Mouse (Mus musculus): Measurements from ENCODE around the gene Irgq. TPM values are rescaled to one million over a fixed set of nuclear protein-coding genes. Genes with fewer than 3 reads are reported as not detected.

The Irgq gene
- total and polyA plus RNA-seq, 3 experiments = 4.7 to 5.8 TPM; not detected in 1

DNA sequence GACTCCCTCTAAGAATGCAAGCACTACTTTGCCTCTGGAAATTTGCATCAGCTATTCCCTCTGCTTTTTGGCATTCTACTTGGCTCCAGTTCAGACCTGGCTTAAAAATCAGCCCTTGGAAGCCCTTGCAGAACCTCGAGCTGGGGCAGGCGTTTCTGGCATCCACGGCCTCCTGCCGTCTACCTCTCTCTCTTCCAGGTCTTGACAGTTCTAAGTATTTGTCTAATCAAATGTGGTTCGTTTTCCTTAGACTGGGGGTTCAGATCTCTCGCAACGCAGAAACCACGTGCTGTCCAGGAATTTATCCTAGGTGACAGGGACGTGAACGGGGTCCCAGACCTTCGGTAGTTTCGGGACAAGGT, 24.0 kb upstream of the Irgq start:
- peak overlapping the region; percentile 74 to 86 for H3K4me3 ChIP-seq (ENCODE audit: control insufficient read depth in 1 of 2, insufficient read depth in 1 of 2, low read depth in 2 of 2, low read length in 2 of 2)
- H3K4me1 ChIP-seq (ENCODE audit: control insufficient read depth in 1 of 2, insufficient read depth in 2 of 2, low read length in 2 of 2) = peaks cover 2 to 7% of the 10 kb centered on the region in 2 experiments; a peak in 3 of 4 replicates
- H3K9ac ChIP-seq (ENCODE audit: control insufficient read depth, low read depth, low read length, poor library complexity, severe bottlenecking) = peak overlapping the region; percentile 80
- TF ChIP-seq MAX (IDR thresholded peaks at IDR 0.05; ENCODE audit: low read length) = peak; percentile 77; the same call in 1 of the 2 replicates
- TF ChIP-seq ELF1 (IDR thresholded peaks at IDR 0.05; ENCODE audit: low read depth, low read length) = no peak
- peak; percentile 43; the same call in 1 of the 2 replicates for TF ChIP-seq ZNF384 (IDR thresholded peaks at IDR 0.05; ENCODE audit: low read depth, low read length)
- no peak for TF ChIP-seq JUND (IDR thresholded peaks at IDR 0.05; ENCODE audit: low read depth, low read length)
- peak; percentile 40; the same call in 1 of the 2 replicates for TF ChIP-seq SIN3A (IDR thresholded peaks at IDR 0.05; ENCODE audit: low read length)
- no peak for TF ChIP-seq MAFK (IDR thresholded peaks at IDR 0.05; ENCODE audit: borderline replicate concordance, low read depth, low read length)
- TF ChIP-seq RAD21 (IDR thresholded peaks at IDR 0.05; ENCODE audit: low read depth, low read length) = no peak
- TF ChIP-seq USF2 (IDR thresholded peaks at IDR 0.05; ENCODE audit: borderline replicate concordance in 1 of 2, insufficient read depth in 1 of 2, low read depth in 1 of 2, low read length in 2 of 2) = no peak
- TF ChIP-seq MXI1 (IDR thresholded peaks at IDR 0.05; ENCODE audit: low read depth, low read length) = peak; percentile 76
- no peak for TF ChIP-seq UBTF (IDR thresholded peaks at IDR 0.05; ENCODE audit: borderline replicate concordance, insufficient read depth, low read depth, low read length)
- H3K27ac ChIP-seq (ENCODE audit: control insufficient read depth, low read depth, low read length) = peak overlapping the region; percentile 72; the same call in 1 of the 2 replicates
- DNase-seq (ENCODE audit: low read depth, low spot score) = no peak
- no peaks in the 10 kb centered on the region for H3K9me3 ChIP-seq (replicated peaks; ENCODE audit: insufficient read depth, low read length)
- peaks cover 0 to 5% of the 10 kb centered on the region in 2 experiments; a peak in 1 of 4 replicates for H3K36me3 ChIP-seq (ENCODE audit: control insufficient read depth in 1 of 2, insufficient read depth in 2 of 2, low read length in 2 of 2)
- H3K27me3 ChIP-seq (ENCODE audit: control insufficient read depth in 1 of 2, insufficient read depth in 2 of 2, low read length in 2 of 2) = no peaks in the 10 kb centered on the region
- H3K79me2 ChIP-seq (ENCODE audit: control insufficient read depth, insufficient read depth, low read length, poor library complexity) = peaks cover 11% of the 10 kb centered on the region

DNA sequence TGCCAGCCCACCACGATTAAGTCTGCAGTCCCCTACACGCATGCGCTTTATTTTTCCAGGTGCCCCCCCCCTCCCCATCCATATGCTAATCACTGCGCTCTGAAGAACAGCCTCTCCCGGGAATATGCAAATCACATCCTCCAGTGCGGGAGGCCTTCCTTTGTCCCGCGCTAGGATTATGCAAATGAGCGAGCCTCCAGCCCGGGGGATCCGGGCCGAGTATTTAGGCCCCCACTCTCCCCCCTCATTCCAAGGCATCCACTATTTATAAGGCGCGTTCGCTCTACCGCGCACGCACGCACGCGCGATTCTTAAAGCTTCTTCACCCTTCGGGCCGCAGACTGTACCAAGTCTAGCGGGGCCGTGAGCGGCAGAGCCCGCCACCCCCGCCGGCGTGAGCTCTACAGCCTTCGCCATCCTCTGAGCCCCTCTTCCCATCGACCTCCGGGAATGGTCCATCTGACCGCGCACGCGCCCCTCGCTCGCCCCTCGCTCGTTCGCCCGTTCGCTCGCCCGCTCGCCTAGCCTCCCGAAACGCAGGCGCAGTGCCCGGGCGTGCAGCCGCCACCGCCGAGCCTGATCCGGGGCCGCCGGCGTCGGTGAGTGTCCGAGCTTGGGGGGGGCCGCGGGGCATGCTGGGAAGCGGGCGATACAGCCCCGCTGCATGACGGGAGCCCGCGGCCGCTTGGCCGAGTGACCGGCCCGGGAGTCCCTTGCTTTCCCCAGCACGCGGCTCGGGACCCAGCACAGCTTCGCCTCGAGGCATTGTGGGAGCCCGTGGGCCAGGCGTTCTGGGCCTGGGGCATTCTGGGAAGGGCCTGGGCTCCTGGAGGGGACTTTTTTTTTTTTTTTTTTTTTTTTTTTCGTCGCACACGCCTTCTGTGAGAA, 23.4 kb upstream of the Irgq start, which contains the start of gene Zfp428:
TSS of gene Zfp428 (plus strand) at position 169 of the 888 bp plus-strand sequence.
- Histone ChIP-seq H3K36me3 (ENCODE audit: control insufficient read depth in 1 of 2, insufficient read depth in 2 of 2, low read length in 2 of 2) (peaks cover 0 to 9% of the 10 kb centered on the region in 2 experiments; a peak in 2 of 4 replicates), H3K9me3 (replicated peaks; ENCODE audit: insufficient read depth, low read length) (no peaks in the 10 kb centered on the region), H3K4me1 (ENCODE audit: control insufficient read depth in 1 of 2, insufficient read depth in 2 of 2, low read length in 2 of 2) (peaks cover 2 to 13% of the 10 kb centered on the region in 2 experiments; a peak in 3 of 4 replicates), H3K27me3 (ENCODE audit: control insufficient read depth in 1 of 2, insufficient read depth in 2 of 2, low read length in 2 of 2) (no peaks in the 10 kb centered on the region), H3K9ac (ENCODE audit: control insufficient read depth, low read depth, low read length, poor library complexity, severe bottlenecking) (peak within 1 kb of the TSS; percentile 80), H3K27ac (ENCODE audit: control insufficient read depth, low read depth, low read length) (peak within 1 kb of the TSS; percentile 72), H3K79me2 (ENCODE audit: control insufficient read depth, insufficient read depth, low read length, poor library complexity) (peaks cover 11% of the 10 kb centered on the region), H3K4me3 (ENCODE audit: control insufficient read depth in 1 of 2, insufficient read depth in 1 of 2, low read depth in 2 of 2, low read length in 2 of 2) (peak within 1 kb of the TSS; percentile 74 to 86)
- peak; percentile 81 for DNase-seq (ENCODE audit: low read depth, low spot score)
- TF ChIP-seq ZMIZ1 (IDR thresholded peaks at IDR 0.05; ENCODE audit: low read depth, low read length) = peak; percentile 89
- TF ChIP-seq BHLHE40 (IDR thresholded peaks at IDR 0.05; ENCODE audit: borderline replicate concordance, low read depth, low read length) = 0 out of 2 replicates have a peak, but pooled peaks have one; percentile 15
- TF ChIP-seq NRF1 (IDR thresholded peaks at IDR 0.05; ENCODE audit: insufficient read depth, low read depth, low read length, poor library complexity, severe bottlenecking) = peak; percentile 63
- no peak; a peak in 1 of 4 replicates for TF ChIP-seq EP300 (IDR thresholded peaks at IDR 0.05; ENCODE audit: low read depth in 1 of 2, low read length in 2 of 2)
- TF ChIP-seq ZNF384 (IDR thresholded peaks at IDR 0.05; ENCODE audit: low read depth, low read length) = peak; percentile 97
- TF ChIP-seq POLR2A (IDR thresholded peaks at IDR 0.05; ENCODE audit: control insufficient read depth in 1 of 2, insufficient read depth in 1 of 2, low read depth in 1 of 2, low read length in 2 of 2, poor library complexity in 1 of 2) = peak; percentile 90 to 93
- TF ChIP-seq SMC3 (IDR thresholded peaks at IDR 0.05; ENCODE audit: low read depth, low read length) = 0 out of 2 replicates have a peak, but pooled peaks have one; percentile 5
- TF ChIP-seq HCFC1 (IDR thresholded peaks at IDR 0.05; ENCODE audit: low read depth, low read length) = peak; percentile 81
- TF ChIP-seq MYC (IDR thresholded peaks at IDR 0.05; ENCODE audit: low read depth, low read length) = peak; percentile 79
- TF ChIP-seq E2F4 (IDR thresholded peaks at IDR 0.05; ENCODE audit: borderline replicate concordance, low read depth, low read length) = no peak
- 0 out of 2 replicates have a peak, but pooled peaks have one; percentile 0 for TF ChIP-seq SIN3A (IDR thresholded peaks at IDR 0.05; ENCODE audit: low read length)
- TF ChIP-seq CHD1 (IDR thresholded peaks at IDR 0.05; ENCODE audit: low read depth, low read length) = peak; percentile 55; the same call in 1 of the 2 replicates
- peak; percentile 88 for TF ChIP-seq MXI1 (IDR thresholded peaks at IDR 0.05; ENCODE audit: low read depth, low read length)
- TF ChIP-seq MAX (IDR thresholded peaks at IDR 0.05; ENCODE audit: low read length) = peak; percentile 76
- no peak for TF ChIP-seq USF2 (IDR thresholded peaks at IDR 0.05; ENCODE audit: borderline replicate concordance in 1 of 2, insufficient read depth in 1 of 2, low read depth in 1 of 2, low read length in 2 of 2)
- TF ChIP-seq RCOR1 (IDR thresholded peaks at IDR 0.05; ENCODE audit: low read depth, low read length) = 0 out of 2 replicates have a peak, but pooled peaks have one; percentile 15
- peak; percentile 89 for TF ChIP-seq NELFE (IDR thresholded peaks at IDR 0.05; ENCODE audit: low read depth, low read length)
- TF ChIP-seq MYB (IDR thresholded peaks at IDR 0.05; ENCODE audit: low read depth, low read length) = no peak
- TF ChIP-seq CTCF (IDR thresholded peaks at IDR 0.05 in 2 of 3, conservative IDR thresholded peaks at IDR 0.05 in 1 of 3; ENCODE audit: control insufficient read depth in 1 of 3, insufficient read depth in 1 of 3, low read depth in 2 of 3, low read length in 3 of 3, poor library complexity in 1 of 3, severe bottlenecking in 1 of 3) = 0 out of 6 replicates have a peak, but pooled peaks of 1 of the 3 experiments have one; percentile 0
- no peak for TF ChIP-seq POLR2AphosphoS5 (IDR thresholded peaks at IDR 0.05; ENCODE audit: borderline replicate concordance, low read depth, low read length)
- no peak for TF ChIP-seq TBP (IDR thresholded peaks at IDR 0.05; ENCODE audit: low read depth, low read length)
- peak; percentile 73; the same call in 1 of the 2 replicates for TF ChIP-seq POLR2AphosphoS2 (IDR thresholded peaks at IDR 0.05; ENCODE audit: low read length)

All from MEL (cell line).